Mouse (Mus musculus): Measurements from ENCODE around the gene Arrdc3. TPM values are rescaled to one million over a fixed set of nuclear protein-coding genes. Genes with fewer than 3 reads are reported as not detected.
"Not testable (repeated sequence)": the region's sequence is repeated elsewhere in the genome, so short reads cannot be mapped to it uniquely, and the experiment has no call there.

Arrdc3 gene
- 15.0 and 22.6 TPM in 2 replicates for polyA plus RNA-seq (2012; ENCODE audit: insufficient read depth, insufficient read length, missing spikeins)

DNA sequence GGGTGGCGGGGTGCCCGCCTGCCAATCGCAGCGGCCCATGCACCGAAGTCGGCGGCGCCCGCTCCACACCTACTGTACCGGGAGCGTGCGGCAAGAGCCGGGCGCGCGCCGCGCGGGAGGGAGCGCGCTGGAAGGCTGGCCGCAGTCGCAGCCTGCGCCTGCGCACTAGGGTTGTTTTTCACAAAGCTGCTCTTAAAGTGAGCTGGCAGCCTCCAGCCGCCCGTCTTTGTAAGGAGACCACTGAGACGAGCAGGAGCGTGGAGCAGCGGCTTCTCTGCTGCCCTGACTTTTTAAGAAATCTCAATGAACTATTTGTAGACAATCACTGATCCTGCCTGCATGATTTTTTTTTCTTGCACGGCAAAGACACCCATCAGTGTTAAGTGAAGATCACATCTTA lies at the start of gene Arrdc3:
Gene Arrdc3, plus strand, starts transcription at position 195 of the 400 bp plus-strand sequence.
- peak within 1 kb of the TSS; percentile 89 for H3K4me3 ChIP-seq (ENCODE audit: insufficient read depth, low read depth, low read length)
- H3K4me1 ChIP-seq (ENCODE audit: control insufficient read depth, insufficient read depth, insufficient read length, low read length), result no peaks in the 10 kb centered on the region
- peak within 1 kb of the TSS; percentile 90 for H3K27ac ChIP-seq (replicated peaks; ENCODE audit: low read depth, low read length)

DNA sequence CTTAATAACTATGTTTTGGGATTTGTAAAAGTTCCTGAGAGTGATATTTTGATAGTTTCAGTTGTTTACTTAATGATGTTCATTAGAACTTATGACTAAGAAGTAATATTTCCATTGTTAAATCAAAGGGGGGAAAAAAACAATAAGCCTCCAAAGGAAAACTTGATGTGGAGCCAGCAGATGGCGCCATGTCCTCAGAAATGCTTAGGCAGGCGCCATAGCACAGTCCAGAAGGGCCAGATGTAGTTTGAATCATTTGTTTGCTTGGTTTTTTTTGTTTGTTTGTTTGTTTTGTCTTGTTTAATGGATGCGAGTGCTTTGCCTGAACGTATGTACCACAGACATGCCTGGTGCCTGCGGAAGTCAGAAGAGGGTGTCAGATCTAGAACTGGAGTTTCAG lies 21.0 kb upstream of the Arrdc3 start:
- H3K4me1 ChIP-seq (ENCODE audit: control insufficient read depth, insufficient read depth, insufficient read length, low read length), result no peaks in the 10 kb centered on the region
- H3K27ac ChIP-seq (replicated peaks; ENCODE audit: low read depth, low read length), result no peak overlapping the region
- H3K4me3 ChIP-seq (ENCODE audit: insufficient read depth, low read depth, low read length), result no peak overlapping the region

DNA sequence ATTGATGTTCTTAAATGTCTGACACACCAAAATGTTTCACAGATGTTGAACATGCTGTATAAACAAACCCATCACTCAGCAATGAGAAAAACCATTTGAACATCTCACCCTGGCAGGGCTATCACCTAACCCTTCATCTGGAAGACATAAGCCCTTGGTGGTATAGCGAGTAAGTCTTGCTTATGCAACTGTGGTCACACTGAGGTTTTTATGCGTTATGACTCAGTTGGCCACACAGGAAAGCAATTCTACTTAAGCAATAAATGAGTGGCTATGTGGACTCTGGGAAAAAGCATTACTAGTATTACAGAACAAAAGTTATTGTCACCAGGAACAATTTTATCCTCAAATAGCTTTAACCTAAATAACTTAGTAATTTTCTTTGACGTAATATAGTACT lies 19.0 kb upstream of the Arrdc3 start:
- H3K4me1 ChIP-seq (ENCODE audit: control insufficient read depth, insufficient read depth, insufficient read length, low read length), result no peaks in the 10 kb centered on the region
- H3K27ac ChIP-seq (replicated peaks; ENCODE audit: low read depth, low read length), result no peak overlapping the region
- H3K4me3 ChIP-seq (ENCODE audit: insufficient read depth, low read depth, low read length), result no peak overlapping the region

DNA sequence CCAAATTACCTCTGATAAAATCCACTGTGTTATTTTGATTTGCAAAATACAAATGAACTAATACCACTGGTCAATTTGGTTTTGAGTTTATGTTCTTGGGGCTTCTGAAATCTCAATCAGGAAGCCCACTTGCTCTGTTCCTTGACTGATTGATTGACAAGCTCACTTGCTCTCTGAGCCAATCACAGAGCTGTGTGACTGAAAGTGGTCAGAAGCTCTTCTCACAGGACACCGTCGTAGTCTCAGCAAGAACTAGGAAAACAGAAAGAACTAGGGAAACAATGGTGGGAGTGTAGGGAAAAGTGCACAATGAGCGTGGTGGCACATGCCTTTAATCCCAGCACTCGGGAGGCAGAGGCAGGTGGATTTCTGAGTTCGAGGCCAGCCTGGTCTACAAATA lies 8.1 kb upstream of the Arrdc3 start:
- no peaks in the 10 kb centered on the region for H3K4me1 ChIP-seq (ENCODE audit: control insufficient read depth, insufficient read depth, insufficient read length, low read length)
- H3K4me3 ChIP-seq (ENCODE audit: insufficient read depth, low read depth, low read length), result no peak overlapping the region
- H3K27ac ChIP-seq (replicated peaks; ENCODE audit: low read depth, low read length), result no peak overlapping the region

DNA sequence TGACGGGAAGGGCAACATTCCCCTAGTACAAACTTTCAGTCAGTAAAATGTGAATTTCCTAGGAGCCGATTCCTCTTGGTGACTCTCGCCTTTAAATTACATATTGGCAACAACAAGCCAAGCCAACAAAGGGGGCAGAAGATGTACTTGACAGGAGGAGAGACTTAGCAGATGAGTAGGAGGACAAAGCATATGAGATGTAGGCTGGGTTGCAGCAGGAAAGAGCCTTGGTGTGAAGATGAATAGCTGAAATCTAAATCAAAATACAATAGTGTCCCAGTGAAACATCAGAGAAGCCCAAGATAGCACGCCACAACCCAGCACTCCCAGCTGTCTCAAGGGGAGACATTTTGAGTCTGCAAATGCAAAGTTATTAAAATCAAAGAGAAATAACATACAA lies 2.4 kb upstream of the Arrdc3 start:
- no peaks in the 10 kb centered on the region for H3K4me1 ChIP-seq (ENCODE audit: control insufficient read depth, insufficient read depth, insufficient read length, low read length)
- H3K27ac ChIP-seq (replicated peaks; ENCODE audit: low read depth, low read length), result no peak overlapping the region
- H3K4me3 ChIP-seq (ENCODE audit: insufficient read depth, low read depth, low read length), result no peak overlapping the region

DNA sequence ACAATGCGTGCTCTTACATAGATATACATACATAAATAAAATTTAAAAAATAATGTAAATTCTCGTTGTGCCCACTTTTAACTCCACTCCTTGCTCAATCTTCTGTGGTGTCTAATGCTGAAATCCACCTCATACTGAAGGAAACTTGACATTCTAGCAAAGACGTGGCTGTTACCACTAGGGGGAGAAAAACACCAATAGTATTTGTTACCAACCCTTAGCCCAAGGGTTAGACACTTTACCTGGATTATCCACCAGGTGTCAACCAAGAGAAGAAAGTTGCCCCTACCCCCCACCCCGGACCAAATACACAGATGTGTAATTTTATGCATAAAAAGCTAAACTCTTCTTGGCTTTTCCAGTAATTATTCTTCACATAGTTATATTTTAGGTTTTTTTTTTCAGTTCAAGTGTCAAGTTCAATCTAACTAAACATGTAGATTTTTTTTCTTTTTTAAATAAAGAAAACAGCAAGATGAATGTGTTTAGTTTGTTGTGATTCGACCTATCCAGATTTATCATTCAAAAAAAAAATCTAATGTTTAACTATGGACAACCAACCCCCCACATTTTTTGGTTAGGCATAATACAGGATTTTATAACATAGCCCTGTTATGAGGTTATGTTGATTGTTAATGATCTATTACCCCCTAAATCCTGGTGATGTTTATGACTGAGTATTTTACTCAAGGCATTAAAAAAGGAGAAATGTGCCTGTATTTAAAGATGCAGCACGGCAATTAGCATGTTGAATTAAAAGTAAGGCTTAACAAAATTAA lies 1.3 kb upstream of the Arrdc3 start:
- Histone ChIP-seq H3K4me1 (ENCODE audit: control insufficient read depth, insufficient read depth, insufficient read length, low read length) (no peaks in the 10 kb centered on the region), H3K4me3 (ENCODE audit: insufficient read depth, low read depth, low read length) (no peak overlapping the region), H3K27ac (replicated peaks; ENCODE audit: low read depth, low read length) (no peak overlapping the region)

DNA sequence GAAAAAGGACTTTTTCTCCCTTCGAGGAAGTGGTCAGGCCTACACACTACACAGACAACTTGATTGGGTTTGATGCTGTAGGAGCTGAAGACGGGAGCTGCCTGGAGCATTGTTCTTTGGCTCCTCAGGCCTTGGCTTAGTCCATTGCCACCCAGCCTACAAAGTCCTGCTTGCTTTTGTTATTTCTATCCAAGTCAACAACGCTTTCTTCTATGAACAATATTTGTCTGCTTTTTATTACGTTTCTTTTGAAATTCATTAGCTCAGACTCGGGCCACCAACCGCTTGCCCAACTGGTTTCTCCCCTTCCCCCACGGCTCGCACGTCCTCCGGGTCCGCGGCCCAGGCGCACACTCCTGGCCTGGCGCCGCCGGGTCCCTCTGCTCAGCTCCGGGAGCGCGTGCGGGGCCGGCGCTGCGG lies 458 bp upstream of the Arrdc3 start:
- Histone ChIP-seq H3K4me3 (ENCODE audit: insufficient read depth, low read depth, low read length) (peak overlapping the region; percentile 60), H3K4me1 (ENCODE audit: control insufficient read depth, insufficient read depth, insufficient read length, low read length) (no peaks in the 10 kb centered on the region), H3K27ac (replicated peaks; ENCODE audit: low read depth, low read length) (peak overlapping the region; percentile 90)

DNA sequence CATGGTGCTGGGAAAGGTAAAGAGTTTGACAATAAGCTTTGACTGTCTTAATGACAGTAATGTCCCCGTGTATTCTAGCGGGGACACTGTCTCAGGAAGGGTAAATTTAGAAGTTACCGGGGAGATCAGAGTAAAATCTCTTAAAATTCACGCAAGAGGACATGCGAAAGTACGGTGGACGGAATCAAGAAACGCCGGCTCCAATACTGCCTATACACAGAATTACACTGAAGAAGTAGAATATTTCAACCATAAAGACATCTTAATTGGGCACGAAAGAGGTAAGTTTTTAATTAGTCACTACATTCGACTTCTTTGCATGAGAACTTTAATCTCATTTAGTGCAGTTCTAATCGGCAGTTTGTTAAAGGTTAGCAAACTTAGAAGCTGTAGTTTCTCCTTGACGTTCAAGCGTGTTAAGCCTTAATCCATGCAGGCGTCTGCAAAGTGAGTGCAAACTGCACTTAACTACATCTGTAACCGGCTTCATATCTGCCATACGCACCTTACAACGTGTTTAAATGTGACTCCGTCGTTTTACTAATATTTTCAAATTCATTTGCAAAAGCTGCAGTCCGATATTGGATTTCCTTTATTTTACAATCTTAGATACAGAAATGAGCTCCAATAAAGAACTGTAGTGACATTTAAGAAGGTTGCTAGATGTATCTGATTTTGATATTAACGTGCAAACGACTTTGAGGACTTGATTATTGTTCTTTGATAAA lies 629 bp downstream of the Arrdc3 start:
- peak overlapping the region; percentile 89 for H3K4me3 ChIP-seq (ENCODE audit: insufficient read depth, low read depth, low read length)
- H3K27ac ChIP-seq (replicated peaks; ENCODE audit: low read depth, low read length), result peak overlapping the region; percentile 28; the same call in 1 of the 2 replicates
- no peaks in the 10 kb centered on the region for H3K4me1 ChIP-seq (ENCODE audit: control insufficient read depth, insufficient read depth, insufficient read length, low read length)

DNA sequence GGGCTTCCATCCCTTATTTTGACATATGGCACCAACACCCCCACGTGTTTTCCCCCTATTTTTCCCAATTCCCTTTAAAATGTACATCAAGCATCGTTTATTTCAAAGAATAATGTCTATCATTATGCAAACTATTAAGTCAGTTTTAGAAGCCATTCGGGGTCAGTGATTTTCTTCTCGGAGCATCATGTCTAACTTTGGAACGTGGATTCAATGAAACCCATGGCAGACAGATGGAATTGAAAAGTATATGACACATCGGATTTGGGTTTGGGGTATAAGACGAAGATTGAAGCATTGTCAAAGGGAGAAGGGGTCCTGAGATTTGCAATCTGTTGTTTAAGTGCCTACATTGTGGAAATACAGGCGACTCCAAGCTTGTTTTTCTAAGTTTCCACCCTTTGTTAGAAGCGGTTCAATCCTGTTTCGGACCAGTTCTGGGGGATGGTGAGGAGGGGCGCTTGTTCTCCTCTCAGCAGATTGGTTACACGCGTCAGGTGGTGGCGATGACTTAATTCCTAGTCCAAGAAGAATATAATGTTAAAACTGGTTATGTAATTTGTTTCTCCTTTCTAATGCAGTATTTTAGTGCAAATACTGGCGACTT lies 1.3 kb downstream of the Arrdc3 start:
- H3K27ac ChIP-seq (replicated peaks; ENCODE audit: low read depth, low read length), result peak overlapping the region; percentile 48
- H3K4me3 ChIP-seq (ENCODE audit: insufficient read depth, low read depth, low read length), result peak overlapping the region; percentile 89
- H3K4me1 ChIP-seq (ENCODE audit: control insufficient read depth, insufficient read depth, insufficient read length, low read length), result no peaks in the 10 kb centered on the region

DNA sequence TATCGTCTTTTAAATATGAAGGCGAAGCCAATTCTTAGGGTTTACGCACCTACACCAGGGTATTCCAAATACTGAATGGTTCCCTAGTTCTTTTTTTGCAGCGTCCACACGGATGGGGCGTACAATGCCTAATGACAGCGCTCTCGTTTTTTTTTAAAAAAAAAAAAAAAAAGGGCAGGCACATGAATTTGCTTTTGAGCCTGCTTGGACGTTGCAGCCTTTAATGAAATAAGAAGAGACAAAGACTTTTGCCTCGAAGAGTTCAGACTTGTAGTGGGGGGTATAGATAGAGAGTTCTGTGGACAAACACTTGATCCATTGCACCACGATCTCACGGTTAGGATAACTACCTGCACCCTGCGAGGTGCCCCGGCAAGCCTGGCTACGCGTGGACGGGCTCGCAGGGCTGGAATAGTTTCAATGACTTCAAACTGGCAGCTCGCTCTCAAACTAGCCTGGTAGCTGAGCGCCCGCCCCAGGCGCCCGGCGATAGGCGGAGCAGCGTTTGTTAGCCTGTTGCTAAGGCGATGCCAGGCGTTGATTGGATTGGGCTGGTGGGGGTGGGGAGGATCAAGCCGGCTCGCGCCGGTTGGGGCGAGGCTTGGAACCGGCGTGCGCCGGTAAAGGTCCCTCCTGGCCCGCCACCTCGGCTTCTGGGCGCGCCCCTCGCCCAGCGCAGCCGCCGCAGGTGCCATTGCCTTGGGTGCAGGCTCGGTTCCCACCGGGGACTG lies 2.1 kb downstream of the Arrdc3 start:
- Histone ChIP-seq H3K27ac (replicated peaks; ENCODE audit: low read depth, low read length) (peak overlapping the region; percentile 88), H3K4me3 (ENCODE audit: insufficient read depth, low read depth, low read length) (peak overlapping the region; percentile 89), H3K4me1 (ENCODE audit: control insufficient read depth, insufficient read depth, insufficient read length, low read length) (no peaks in the 10 kb centered on the region)

DNA sequence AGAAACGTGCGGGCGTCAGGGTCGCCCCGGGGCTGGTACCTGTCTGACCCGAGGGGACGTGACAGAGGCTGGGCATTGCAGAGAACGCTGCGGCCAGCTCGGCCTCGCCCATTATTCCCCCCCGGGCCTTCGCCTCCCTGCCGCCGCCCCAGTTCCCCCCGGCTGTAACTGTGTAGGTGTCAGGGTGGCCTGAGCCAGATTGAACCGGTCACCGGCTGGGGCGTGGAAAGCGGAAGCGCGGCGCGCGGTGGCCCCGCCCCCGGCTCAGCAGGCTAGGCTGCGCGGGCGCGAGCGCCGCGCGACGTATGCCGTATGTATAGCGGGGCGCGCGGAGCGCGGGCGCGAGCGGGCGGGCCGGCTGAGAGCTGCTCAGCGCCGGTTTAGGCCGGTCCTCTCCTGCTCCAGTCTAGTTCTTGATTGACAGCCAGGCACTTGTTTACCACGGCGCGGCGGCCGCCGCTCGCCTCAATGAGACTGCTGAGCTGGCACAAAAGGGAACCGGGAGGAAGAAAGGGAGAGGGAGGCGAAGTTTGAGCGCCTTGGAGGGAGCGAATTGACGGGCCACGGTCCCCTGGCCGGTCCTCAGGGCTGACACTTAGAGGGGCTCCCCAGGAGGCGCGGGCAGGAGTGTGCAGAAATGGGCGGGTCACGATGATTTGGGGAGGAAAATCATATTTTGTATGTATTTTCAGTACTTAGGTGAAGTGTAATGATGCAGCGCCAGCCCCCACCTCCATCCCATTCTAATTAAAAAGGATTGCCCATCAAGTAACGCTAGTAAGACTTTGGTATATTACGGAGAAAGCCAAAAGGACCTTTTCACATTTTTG lies 2.9 kb downstream of the Arrdc3 start:
- peak overlapping the region; percentile 89 for H3K4me3 ChIP-seq (ENCODE audit: insufficient read depth, low read depth, low read length)
- peak overlapping the region; percentile 88 for H3K27ac ChIP-seq (replicated peaks; ENCODE audit: low read depth, low read length)
- no peaks in the 10 kb centered on the region for H3K4me1 ChIP-seq (ENCODE audit: control insufficient read depth, insufficient read depth, insufficient read length, low read length)

DNA sequence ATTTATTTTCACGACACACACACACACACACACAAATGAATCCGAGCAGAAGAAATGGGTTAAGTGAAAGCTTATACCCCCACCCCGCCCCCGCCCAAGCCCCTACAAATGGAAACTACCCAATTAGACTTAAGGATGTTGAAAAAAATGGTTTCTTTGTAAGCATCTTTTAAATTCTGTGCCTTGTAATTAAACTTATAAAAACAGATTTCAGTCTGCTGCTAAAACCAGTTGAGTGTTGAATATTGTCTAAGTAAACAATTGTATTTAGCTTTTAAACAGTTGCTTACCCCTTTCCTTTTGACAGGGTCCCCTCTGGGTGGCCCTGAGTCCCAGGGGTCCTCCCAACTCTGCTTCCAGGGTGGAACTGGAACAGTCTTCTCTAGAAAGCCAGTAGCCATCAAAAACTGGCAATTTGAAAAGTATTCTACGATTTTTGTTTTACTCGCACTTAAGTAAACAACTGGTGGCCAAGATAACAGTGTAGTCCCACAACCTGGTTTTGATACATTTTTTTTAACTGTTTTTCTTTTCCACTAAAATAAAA lies 3.6 kb downstream of the Arrdc3 start:
- Histone ChIP-seq H3K4me1 (ENCODE audit: control insufficient read depth, insufficient read depth, insufficient read length, low read length) (no peaks in the 10 kb centered on the region), H3K4me3 (ENCODE audit: insufficient read depth, low read depth, low read length) (peak overlapping the region; percentile 89), H3K27ac (replicated peaks; ENCODE audit: low read depth, low read length) (no peak overlapping the region; the same call in 1 of the 2 replicates)

DNA sequence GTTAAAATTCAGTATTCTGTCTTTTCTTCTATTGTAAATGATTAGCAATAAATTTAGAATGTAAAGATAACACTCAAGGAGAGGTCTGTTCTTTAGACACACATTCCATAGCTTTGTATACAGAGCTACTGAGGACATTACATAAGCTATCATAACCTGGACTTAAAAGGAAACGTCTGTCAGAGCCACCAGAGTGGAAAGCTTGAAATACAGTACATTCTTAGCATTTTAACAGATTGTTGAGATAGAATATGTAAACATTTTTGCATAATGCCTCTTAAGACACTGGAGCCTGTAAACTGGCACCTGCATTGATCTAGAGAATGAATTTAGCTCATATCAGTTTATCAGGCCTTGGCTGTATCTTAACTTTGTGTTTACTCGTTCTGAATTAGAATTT lies 4.7 kb downstream of the Arrdc3 start:
- H3K4me3 ChIP-seq (ENCODE audit: insufficient read depth, low read depth, low read length), result no peak overlapping the region
- no peaks in the 10 kb centered on the region for H3K4me1 ChIP-seq (ENCODE audit: control insufficient read depth, insufficient read depth, insufficient read length, low read length)
- H3K27ac ChIP-seq (replicated peaks; ENCODE audit: low read depth, low read length), result no peak overlapping the region

DNA sequence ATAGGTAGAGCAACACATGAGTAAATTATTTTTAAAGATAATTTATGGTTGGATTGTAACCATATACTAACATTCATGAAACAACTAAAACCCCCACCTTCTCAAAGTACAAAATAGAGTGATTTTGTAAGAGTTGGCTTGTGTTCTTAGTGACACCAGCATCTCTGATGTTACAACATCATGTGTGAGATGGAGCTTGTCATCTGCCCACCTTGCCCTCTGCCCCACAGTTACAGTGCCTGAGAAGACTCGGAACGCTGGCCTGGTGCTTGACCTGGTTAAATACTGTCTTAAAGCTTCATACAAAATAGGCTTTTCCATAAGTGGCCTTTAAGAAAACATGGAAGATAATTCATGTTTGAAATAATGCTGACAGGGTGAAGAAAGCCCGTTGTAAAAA lies 11.7 kb downstream of the Arrdc3 start:
- not testable (repeated sequence) for H3K4me1 ChIP-seq (ENCODE audit: control insufficient read depth, insufficient read depth, insufficient read length, low read length); H3K4me3 ChIP-seq (ENCODE audit: insufficient read depth, low read depth, low read length); H3K27ac ChIP-seq (replicated peaks; ENCODE audit: low read depth, low read length)

Measured in brown adipose tissue, adult 24 weeks (tissue).